Mouse (Mus musculus) neural tube, embryonic 10.5 days (tissue): ENCODE results near the gene Per3.

Source experiments
- DNase-seq: peaks from one replicate; pipeline ENCODE4 v3.0.0-alpha.2; 2017; ENCODE audit warnings: low spot score; ENCODE audit errors: extremely low spot score

The Per3 gene

GRCm38 (mm10) chr4:150958536-150958935 lies 85.9 kb downstream of the Per3 start:
- no peak for DNase-seq

GRCm38 (mm10) chr4:150957106-150957458 lies 87.4 kb downstream of the Per3 start:
- DNase-seq, result no peak

- DNase-seq, result no peak
These were observed 87.9 kb downstream of the Per3 start for GRCm38 (mm10) chr4:150956369-150957105.
